Mouse (Mus musculus) NIH3T3 (cell line): ENCODE measurements around the gene Fras1.

ENCODE experiments used
- DNase-seq: peaks from one replicate; pipeline ENCODE4 v3.0.0-alpha.2; 2012; ENCODE audit warnings: low read depth

The Fras1 gene

DNA sequence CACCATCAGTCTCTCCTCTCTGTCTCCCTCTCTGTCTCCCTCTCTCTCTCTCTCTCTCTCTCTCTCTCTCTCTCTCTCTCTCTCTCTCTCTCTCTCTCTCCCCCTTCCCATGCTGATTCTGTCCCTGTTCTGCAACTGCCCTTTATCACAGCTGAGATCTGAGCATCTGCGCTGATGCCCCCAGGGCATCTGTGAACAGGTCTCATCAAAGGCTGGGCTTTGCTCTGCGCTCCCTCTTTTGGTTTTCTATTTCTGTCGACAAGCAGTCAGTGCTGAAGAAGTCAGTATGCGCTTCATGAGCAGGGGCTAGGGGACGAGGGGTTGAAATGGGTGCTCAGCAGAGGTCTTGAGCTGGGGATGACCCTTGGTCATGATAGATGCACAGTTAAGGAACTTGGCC, 206.2 kb downstream of the Fras1 start:
- DNase-seq, result no peak

DNA sequence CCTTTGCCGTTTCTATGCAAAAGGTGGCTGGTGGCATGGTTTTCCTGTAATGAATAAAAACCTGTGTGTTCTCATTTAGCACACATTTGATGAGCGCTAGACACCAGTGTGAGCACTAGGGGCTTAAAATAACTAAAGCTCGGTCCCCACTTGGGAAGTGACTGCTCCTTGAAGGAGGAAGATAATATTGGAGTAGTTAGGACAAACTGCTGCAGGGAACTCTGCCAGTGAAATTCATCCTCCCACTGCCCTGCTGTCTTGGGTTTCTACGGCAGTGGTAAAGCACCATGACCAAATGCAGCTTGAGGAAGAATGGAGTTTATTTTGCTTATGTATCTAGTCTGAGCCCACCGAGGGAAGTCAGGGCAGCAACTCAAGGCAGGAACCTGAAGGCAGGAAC, 211.0 kb downstream of the Fras1 start:
- DNase-seq, result no peak

DNA sequence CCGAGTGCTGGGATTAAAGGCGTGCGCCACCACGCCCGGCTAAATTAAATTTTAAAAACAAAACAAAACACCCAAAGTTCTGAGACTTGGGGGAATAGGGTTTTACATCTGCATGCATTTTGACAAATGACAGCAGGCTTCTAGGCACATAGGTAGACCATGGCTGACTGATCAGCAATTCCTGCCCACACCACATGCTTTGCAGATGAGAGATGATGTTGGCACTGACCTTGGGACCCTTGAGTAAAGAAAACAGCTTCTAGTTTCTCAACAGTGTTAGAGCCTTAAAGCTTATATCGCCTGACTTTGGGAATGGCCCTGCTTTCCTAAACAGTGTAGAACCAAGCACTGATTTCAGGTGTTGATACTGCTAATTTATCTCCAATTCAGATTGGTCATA, 216.9 kb downstream of the Fras1 start:
- DNase-seq, result no peak

DNA sequence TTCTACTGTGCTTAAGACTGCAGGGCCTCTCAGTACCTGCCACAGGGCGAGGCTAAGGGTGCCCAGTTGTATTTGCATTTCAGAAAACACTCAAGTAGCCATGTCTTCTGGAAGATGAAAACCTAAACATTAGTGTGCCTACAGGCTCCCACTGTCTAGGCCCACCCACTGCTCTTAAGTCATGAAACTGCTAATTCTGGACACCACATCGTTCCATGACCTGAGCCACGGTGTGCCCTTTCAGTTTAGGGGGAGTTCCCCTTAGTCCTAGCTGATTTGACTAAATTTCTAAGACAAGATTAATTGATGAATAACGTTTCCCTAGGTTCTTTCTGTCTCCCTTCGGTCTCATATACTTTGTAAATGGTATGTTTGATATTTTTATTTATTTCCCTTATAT, 222.0 kb downstream of the Fras1 start:
- DNase-seq, result no peak

DNA sequence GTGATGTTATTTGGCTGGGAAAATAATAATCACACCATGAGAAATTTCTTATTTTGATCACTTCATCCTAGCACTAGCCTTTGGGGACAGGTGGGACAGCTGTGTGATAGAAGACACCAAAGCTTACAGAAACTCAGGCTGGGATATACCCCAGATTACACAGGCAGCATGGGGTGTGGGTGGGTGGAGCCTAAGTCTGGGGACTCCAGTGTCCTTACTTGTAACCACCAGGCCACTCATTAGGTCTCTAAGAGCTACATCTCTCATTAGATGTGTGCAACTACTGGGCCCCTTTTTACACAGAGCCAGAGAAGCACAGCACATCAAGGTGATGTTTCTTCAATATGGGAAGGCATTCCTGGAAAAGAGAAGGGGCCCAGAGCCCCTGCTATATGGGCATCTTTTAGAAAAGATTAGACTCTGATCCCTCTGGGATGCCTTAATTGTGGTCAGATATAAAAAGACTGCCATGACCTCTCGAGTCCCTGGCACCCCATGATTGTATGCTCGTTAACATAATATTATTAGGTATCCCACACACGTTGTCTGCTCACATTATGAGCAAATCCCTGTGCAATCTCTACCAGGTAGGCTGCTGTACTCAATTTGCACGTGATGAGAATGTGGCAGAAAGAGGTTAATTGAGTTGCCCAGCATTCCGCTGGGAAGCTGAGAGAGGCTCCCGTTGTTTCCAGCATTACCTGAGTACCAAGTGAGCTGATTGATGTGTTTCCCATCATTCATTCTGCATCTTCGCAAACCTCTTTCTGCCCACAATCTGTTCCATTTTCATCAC, 230.4 kb downstream of the Fras1 start:
- DNase-seq, result no peak

DNA sequence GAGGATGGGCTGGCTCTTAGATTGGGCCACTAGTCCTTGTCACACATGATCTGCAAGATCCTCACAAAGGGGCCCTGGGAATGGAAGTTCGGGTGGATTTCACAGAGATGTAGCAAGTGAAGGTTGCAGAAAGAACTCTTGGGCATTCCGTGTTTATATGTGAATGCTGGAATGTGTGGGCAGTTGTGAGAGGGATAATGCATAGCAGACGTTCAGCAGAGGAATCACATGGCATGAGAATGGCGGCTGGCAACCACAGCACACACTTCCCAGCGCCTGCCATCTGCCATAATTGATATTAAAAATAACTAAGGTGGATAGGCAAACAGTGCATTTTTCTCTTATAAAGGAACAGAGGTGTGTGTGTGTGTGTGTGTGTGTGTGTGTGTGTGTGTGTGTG, 234.3 kb downstream of the Fras1 start:
- DNase-seq, result no peak

DNA sequence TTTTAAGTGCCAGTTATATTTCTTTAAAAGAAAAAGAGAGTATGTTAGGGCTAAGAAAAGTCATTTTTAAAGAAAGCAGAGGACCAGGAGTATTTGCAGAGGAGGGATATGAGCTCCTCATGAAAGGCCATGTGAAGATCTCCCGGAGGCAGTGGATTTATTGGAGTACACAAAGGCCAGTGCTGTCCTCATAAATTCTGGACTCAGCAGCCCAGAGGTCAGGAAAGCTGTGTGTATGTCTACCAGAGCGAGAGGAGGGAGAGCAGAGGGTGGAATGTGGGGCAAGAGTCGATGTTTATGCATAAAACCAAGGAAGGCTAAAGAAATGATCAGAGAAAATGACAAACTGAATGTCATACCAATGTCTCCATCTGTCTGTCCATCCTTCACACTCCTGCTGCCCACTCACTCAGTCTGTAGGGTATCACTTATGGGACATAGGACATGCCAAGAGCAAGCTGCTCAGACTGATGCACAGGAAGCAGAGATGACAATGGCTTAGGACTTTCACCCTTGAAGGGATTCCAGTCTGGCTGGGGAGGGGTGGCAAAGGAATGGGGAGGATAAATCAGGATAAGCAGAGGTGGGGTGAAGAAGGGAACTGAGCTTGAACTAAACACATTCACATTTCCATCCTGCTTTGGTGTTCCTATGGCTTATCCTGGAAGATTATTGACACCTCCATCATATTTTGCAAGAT, 235.0 kb downstream of the Fras1 start:
- DNase-seq, result no peak

DNA sequence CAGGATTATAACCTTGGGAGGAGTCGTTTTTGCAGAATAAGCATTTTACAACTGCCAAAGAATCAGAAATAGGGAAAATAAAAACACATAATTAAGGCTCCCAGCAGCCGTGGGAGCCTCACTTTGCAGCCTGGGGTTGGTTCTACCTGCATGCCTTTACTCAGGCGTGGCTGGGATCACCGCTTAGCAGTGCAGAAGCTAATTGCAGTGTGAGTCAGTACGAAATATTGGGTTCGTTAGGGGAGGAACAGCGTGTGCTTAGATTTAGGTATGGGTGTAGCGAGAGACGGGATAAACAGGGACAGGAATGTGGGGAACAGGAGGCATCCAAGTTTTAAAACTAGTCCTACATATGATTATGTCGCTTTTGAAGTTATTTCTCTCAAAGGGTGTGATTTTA, 238.3 kb downstream of the Fras1 start:
- no peak for DNase-seq

DNA sequence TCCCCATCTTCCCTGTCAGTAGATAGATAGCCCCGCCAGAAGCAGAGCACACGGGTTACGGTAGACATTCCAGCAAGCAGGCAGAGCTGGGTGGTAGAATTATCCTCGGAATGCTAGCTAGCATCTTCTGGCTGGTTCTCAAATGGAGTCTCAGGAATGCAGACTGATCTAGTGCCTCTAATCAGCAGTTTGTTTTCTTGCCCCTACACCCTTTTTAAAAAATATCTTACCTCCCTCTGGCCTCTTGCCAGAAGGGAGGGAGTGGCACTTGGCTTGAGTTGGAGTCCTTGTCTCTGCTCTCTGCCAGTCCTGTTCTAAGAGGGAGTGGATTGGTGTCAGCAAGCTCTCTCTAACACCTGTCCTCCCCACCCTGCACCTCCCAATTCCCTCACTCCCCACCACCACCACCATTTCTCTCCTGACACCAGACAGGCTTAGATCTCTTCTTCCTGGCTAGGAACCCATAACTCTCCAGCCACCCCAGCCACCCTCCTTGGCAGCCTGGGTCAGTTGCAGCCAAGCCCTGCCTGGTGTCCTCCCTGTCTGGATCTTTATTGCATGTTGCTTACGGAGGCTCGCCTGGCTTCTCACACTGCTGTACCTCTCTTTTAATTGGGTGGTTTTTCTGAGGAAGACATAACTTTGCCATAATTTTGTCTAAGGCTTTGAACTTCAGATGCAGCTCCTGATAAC, 243.3 kb downstream of the Fras1 start:
- DNase-seq, result no peak

DNA sequence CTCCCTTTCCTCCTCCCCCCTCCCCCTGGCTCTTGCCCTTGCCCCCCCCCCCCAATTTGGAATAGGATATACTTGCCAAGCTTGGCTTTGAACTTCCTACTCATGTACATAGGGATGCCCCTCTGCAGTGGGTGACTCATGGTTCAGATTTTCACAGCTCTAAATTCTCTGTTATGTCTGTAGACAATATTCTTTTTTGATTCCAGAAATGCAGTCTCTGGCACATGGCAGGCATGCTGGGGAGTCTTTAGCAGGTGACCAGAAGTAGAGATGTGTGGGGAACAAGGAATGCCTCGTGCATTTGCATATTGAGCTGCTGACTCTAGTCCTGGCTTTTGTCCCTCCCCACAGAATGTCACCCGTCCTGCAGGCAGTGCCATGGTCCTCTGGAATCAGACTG, 244.3 kb downstream of the Fras1 start:
- DNase-seq, result no peak

DNA sequence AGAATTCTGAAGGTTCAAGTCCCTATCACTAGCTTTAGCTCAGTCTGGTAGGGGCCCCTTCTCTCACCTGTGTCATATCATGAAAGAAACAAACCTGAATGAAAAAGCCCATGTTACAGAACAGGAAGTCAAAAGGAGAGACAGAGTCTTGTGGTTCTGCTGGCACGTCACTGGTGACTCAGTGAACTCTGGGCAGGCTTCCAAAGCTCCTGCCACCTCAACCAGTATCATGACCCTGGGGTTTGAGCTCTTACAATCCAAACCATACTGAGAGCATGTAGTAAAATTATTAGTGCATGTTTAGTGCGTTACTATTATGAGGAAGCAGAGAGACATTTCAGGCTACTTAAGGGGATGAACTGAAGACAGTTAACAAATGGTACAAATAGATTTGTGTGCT, 246.5 kb downstream of the Fras1 start:
- DNase-seq, result peak; percentile 72

DNA sequence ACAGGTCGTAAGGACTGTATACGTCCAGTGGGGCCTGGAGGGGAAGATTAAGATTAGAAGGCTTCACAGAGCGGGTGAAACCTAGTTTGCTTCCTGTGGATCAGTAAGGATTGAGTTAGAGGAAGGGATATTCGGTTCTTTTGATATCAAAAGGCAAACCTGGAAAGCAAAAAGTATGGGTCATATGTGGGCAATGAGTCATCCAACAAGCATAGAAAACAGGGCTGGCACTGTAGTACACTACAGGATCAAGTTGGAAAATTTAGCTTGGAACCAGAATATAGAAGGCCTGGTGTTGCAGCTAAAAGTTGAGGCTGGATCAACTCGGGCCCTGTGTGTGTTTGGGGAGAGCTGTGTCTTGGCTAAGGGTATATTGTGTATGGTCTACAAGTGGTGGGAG, 246.9 kb downstream of the Fras1 start:
- DNase-seq, result peak; percentile 11

DNA sequence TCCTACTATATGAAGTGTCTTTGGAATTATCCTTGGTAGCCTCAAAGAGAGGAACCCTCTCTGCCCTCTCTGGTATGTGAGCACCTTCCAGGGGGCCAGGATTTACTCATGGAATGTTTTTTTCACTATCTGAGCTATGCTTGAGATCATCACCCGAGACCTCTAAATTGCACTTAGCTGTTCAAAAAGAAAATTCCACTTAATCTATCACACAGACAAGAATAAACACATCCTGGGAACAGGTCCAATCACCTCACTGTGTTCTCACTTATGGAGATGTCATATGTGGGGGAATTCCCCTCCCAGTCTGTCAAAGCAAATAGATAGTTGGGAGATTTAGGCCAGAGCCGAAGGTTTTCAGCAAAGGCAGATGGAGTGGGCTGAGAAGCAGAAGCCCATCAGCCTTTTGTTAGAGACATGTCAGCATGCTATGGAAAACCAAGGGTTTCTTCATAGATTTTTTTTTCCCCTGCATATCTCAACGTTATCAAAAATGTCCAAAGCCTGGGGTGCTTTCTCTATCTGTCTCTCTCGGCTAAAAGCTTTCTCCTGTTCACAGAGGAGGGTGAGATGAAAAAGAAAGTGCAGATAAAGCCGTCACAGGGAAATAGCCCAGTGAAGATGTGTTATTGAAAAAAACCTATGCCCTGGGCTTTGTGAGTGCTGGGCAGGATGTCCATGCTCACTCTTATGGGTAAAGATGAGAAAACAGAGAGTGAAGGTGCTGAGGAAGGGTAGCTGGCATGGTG, 249.0 kb downstream of the Fras1 start:
- DNase-seq, result peak; percentile 17

DNA sequence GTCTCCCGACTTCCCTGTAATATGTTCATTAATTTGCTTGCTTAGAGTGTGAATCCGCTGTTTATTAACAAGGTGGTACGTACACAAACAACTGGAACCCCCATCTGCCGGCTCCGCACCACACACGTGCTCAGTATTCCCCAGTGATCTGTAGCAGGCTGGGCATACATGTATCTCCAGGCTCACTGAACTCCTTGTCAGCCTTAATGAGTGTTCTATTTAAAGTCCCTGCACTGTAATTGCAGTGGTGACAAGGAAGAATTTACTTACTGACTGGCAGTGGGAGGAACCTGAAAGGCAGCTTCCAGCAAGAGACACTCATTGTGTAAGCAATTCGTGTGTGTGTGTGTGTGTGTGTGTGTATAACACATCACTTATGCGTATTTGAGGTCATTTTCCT, 256.1 kb downstream of the Fras1 start:
- no peak for DNase-seq

DNA sequence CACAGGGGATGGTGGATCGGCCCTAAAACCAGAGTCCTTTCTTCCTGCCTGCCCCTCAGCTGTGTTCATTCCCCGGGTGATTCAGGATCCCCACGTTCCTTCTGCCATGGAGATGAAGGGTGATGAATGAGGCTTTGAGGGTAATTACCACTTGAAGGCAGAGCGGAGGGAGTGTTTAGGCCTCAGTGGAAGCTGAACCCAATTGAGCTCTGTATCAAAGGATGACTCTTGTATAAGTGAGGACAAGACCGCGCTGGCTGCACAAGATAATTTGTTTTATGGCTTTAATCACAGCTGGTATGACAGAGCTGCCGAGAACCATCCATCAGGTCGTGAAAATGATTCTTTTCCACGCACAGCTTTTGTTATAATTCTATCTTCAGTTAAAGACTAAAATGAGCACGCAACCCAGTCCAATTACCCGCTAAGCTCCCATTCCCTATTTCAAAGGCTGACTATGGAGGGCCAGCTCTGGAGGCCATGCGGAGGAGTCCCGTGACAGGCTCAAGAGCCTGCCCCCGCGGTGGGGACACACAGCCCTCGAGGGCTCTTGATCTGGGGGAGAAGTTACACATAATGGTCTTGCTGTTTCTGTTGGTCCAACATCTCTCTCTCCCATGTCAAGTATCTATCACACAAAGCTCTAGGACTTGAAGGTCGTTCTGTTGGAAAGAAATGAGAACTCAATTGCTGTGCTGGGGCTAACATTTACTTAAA, 261.5 kb downstream of the Fras1 start:
- DNase-seq, result no peak

DNA sequence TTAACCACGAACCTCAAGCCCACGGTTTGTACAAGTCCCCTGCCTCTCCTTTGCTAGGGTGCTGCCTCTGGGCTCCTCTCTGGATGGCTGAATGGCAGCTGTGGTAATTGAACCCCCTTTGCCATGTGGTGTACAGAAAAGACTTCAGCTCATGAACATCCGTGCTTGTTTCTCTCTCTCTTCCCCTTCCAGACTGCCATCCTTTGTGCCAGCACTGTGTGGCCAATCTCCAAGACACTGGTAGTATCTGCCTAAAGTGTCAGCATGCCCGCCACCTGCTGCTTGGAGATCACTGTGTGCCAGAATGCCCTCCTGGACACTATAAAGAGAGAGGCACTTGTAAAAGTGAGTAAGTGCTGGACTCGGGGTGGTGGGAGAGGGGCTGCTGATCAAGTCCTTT, 262.1 kb downstream of the Fras1 start:
- DNase-seq, result no peak

DNA sequence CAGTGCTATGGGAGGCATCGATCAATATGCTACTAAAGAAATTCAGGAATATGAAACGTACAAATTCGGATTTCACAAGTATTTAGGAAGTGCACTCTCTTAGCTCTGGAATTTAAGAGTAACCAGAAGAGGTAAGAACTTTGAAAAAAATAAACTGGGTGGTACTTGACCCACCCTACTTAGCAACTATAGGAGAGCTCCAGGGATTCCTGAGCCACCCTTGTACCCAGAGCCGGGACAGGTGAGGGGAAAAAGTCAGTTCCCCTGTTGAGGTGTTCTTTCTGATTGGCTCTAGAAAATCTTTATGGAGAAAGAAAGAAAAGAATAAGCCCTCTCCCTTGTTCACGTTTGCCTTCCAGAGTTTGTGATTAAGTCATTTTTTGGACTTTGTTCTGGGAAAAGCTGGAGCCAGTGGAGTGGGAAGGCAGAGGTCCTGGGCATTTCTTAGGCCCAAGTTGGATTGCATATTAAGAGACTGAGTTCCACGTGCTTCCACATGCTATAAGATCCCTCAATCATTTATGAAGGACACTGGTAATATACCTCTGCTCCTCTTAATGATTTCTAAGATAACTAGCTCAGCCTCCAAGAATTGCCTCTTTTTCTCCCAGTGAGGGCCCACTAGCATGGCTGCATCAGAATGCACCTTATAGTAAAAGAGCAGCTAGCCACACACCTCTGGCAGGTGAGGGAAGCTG, 265.6 kb downstream of the Fras1 start:
- no peak for DNase-seq

DNA sequence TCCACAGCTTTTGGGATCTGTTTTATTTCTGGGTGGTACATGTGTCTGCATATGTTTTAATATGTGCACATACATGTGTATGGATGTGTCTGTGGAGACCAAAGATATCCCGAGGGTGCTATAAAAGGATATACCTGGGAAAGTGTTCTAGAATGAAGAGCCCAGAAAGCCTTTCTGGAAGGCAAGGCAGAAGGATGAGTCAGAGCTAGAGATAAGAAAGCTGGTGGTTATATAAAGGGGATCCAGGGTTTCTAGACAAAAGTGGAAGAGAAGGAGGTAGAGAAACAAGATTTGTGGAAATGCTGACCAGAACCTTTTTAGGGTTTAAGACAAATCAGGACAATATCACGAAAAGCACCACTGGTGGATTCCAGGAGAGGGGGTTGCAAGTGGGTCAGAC, 267.5 kb downstream of the Fras1 start:
- no peak for DNase-seq

DNA sequence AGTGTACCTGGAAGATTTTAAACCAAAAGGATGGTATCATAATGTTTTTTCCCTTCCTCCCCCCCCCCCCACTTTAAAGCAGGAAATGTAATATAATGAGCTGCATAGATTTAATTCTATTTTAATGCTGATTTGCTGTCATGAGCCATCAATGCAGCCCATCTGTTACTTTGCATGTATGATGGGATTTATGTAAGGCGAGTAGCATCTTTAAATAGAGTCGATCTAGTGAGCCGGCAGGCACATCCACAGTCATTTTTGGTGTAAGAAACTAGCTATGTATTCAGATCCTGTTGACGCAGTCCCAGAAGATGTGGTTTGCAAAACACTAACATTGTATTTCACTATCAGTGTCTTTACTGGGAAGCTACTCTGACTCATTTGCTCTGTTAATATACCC, 301.9 kb downstream of the Fras1 start:
- DNase-seq, result no peak

DNA sequence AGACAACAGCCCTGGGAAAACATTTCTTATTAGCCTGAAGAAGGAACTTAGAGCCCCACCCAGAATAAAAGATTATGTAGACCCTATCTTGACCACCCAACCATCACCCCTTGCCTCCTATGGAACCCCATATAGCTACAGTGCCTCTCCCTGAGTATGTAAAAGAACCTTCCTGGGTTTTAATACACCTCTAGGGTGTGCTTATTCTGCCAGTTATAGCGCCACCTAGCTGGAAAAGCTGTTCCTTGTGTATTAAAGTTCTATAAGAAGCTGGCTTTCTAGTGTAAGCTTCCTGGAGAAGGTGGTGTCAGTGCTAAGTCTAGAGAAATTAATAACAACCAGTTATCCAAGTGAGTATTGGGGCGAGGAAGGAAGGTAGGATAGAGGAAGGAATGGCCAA, 303.7 kb downstream of the Fras1 start:
- peak; percentile 52 for DNase-seq

DNA sequence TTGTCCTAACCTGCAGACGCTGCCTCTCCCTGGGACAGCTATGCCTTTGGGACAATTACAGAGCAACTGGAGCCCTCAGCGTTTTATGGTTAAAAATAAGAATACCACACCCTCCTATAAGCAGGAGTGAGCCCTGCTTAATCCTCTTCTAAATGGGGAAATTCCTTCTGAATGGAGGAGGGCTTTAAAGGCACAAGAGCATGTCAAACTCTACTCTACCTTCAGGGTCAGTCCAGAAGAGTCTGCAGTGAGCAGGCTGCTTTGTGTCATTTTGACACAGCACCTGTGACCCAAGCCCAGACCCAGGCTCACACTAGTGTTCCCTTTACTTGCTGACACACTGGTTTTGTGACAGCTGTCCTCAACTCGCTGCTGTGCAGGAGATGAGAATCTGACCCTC, 307.3 kb downstream of the Fras1 start:
- no peak for DNase-seq
